Mouse (Mus musculus) adrenal gland, postnatal 10 days (tissue): ENCODE measurements around the gene Lsamp. TPM values are rescaled to one million over a fixed set of nuclear protein-coding genes. Genes with fewer than 3 reads are reported as not detected.

Source experiments
- DNase-seq: peaks from one replicate; pipeline ENCODE4 v3.0.0; 2021; ENCODE audit warnings: mixed read lengths
- total RNA-seq, 2 experiments: library from RNA; stranded (reverse); gene quantifications; 2 replicates each; pipeline ENCODE4 v1.2.3; 2021

The Lsamp gene
- total RNA-seq, 2 experiments from 2014 or later, result 4.9 to 10.3 TPM

GRCm38 (mm10) chr16:40271859-40272258 is 287.7 kb downstream of the Lsamp start:
- DNase-seq, result no peak

- DNase-seq, result no peak
Observed at GRCm38 (mm10) chr16:40290132-40290531, 306.0 kb downstream of the Lsamp start.

- no peak for DNase-seq
Observed at GRCm38 (mm10) chr16:40294296-40294882, 310.2 kb downstream of the Lsamp start.

DNA sequence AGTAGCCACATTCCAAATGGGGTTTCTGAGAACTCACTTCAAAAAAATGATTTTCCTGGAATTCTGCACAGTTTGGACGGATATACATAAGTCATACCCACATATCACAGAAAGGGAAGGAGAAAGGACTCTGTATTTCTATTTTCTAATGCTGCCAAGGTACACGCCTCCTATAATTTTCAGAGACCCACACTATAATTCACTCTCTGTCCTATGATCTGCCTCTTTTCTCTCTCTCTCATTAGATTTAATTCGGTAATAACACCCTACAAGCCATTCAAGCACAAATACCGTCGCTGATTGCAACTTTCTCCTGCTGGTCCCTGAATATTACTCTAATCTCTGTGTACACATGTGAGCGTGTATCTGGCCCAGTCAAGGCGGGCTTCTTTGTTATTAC is 311.1 kb downstream of the Lsamp start:
- no peak for DNase-seq

- no peak for DNase-seq
Observed at GRCm38 (mm10) chr16:40307666-40308065, 323.5 kb downstream of the Lsamp start.

DNA sequence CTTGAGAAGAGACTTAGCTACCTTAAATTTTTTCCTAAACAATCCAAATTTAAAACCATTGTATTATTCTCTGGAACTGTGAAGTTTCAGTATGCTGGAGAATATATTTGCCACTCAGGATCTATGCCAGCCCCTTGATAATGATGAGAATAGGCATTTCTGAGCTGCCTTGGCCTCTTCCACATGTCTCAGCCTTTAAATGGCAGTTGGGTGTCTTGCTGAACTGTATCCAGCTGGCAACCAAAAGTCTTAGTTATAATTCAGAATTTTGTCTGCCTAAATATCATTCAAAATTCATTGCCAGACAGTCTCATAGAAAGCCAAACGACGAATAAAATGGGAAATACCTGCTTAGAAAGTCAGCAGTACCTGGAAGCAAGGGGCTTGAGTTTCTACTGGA is 332.0 kb downstream of the Lsamp start:
- DNase-seq, result no peak

DNA sequence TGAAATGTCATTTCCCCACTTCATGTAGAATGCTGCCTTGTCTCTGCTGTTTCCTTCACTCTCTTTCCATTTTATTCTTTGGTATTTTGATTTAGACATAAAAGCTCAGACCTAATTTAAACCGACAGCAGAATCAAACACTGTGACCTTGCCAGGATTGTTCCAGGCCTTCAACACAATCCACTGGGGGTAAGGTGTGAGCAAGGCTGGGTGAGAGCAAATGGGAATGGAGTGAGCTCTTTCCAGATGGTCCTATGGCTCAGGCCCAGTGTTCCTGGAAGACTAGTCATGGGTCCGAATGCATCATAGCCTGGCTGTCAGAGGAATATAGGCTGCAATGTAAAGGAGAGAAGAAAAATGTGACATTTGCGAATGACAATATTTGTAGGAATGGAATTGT is 340.6 kb downstream of the Lsamp start:
- no peak for DNase-seq

- DNase-seq, result no peak
Observed at GRCm38 (mm10) chr16:40328249-40328820, 344.2 kb downstream of the Lsamp start.

- no peak for DNase-seq
Observed at GRCm38 (mm10) chr16:40369677-40370076, 385.5 kb downstream of the Lsamp start.

DNA sequence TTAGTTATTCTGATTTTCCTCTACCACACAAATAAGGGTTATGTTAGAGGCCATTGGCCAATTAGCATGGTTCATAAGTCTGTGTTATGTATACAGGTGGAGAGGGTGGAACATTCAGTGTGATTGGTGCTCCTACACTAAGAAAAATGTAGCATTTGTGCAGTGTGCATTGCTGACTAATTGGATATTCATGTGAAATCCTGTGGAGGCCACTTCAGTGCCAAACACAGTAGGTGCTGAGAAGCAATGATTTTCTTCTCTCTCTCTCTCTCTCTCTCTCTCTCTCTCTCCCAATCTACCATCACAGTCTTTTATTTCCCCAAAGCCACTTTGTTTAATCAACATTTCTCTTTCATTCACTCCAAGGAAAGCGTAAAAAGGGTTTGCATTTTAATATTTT is 387.1 kb downstream of the Lsamp start:
- no peak for DNase-seq

GRCm38 (mm10) chr16:40375314-40375713 is 391.2 kb downstream of the Lsamp start:
- no peak for DNase-seq

GRCm38 (mm10) chr16:40377129-40377799 is 393.1 kb downstream of the Lsamp start:
- no peak for DNase-seq

DNA sequence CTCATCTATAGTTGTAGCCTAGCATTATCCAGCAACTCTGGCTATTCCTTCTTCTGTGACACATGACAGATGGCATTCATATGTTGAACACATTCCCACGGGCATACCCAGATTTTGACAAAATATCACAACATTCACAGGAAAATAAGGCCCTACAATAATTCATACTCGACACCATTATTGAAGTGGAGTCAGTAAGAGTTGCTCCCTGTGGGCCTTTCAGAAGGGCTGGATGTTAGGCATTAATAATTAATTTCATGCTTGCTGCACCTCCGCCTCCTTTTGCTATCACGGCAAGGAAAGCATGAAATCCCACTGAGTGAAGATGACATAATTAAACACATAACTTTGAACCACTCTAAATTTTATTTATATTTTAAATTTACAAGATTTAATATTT is 407.9 kb downstream of the Lsamp start:
- no peak for DNase-seq

DNA sequence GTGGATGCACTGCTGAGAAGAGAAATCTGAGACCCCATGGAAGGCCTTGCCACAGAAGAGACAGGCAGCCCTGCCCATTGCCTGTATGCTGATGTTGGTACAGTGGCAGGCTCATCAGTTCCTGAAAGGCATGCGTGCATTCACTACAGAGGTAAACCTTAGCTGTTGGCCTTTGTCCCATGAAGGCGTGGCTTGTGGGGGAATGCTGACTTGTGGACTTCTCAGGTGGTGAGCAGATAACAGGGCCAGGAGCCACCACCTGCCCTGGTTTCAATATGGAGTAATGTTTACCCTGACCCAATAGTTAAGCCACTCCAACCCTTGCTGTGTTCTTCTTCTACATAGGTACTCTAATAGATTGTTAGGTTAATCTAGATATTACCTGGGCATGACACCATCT is 415.4 kb downstream of the Lsamp start:
- no peak for DNase-seq

DNA sequence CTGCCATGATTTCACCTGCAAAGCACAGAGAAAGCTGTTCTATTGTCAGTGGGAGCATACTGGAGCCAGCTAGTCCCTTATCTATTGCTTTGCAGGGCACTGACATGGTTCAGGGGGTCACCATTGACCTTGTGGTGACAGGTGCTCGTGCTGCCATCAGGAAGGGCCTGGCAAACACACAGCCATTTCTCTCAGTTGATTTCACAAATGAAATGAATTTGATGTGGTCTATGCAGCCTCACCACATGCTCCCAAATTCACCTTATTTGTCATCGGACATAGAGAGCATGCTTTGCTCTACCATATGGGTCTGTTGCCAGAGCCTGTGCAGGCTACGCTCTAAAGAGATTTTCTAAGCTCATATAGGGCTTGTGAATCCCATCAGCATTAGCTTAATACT is 450.1 kb downstream of the Lsamp start:
- no peak for DNase-seq

DNA sequence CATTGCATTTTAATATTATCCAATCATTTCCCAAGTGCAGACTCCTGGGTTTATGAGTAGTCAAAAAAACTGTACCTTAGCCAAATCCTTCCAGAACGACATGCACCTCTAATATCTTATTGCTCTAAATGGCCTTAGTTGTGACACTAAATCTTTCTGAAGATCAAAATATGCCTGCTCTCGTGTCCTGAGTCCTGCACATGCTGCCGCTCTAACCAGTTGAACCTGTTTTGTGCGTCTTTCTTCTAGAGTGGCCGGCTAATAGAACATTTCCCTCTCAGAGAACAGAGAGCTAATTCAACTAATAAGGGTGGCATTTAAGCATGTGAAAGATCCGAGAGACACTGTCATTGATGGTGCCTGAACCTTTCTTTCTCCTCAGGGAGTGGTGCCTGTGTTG is 452.3 kb downstream of the Lsamp start:
- no peak for DNase-seq

DNA sequence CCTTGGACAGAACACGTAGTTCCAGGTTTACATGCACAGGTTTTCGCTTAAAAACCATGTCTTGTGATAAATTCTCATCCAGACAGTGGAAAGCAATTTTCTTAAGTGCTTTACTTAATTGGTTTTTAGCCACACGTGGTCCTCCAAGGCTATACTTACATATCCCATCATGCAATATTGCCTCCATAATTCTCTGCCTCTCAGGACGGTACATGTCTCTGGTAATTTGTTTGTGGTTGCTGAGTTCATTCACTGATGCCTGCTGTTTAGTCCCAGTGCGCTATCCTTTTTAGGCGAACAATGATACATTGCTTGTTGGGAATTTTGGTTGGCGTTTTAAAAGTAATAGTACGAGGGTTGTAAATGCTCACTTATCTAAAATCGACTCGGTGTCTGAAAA is 453.7 kb downstream of the Lsamp start:
- DNase-seq, result no peak

DNA sequence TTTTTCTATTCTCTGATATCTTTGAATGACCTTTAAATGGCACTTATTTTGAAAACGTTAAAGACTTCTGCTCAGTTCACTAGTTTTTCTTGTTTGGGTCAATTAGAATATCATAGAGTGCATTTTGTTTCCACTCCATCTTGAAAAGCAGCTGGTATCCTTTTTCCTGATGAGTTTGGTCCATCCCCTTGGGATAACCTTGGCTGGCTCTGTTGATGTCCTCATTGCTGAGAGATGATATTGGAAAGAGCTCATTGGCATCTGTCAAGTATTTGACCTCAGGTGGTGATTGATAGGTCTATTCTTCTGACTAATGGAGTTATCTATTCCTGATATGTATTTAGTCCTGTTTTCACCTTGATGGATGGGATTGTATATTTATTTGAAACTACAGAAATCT is 454.7 kb downstream of the Lsamp start:
- DNase-seq, result no peak

GRCm38 (mm10) chr16:40446587-40446986 is 462.4 kb downstream of the Lsamp start:
- DNase-seq, result no peak

- no peak for DNase-seq
Observed at GRCm38 (mm10) chr16:40463411-40464058, 479.4 kb downstream of the Lsamp start.

- DNase-seq, result peak; percentile 39
Observed at GRCm38 (mm10) chr16:40466596-40466995, 482.4 kb downstream of the Lsamp start.

DNA sequence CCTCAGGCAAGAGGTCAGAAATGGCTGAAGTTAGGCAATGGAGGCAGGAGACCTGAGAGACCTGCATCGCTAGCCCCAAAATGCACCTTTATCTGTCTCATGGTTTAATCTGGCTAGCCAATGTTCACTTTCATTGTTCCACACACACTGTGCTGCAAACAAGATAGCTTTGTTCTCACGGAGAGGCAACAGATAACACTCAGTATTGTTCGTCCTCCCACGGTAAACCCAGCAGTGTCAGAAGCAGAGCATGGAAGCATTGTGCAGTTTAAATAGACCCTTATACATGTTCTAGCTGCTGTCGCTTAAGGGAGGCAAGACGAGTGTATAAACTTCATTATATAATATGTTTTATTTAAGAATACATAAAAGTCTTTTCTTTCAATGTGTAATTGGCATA is 486.8 kb downstream of the Lsamp start:
- no peak for DNase-seq

- DNase-seq, result no peak
Observed at GRCm38 (mm10) chr16:40471967-40472366, 487.8 kb downstream of the Lsamp start.

DNA sequence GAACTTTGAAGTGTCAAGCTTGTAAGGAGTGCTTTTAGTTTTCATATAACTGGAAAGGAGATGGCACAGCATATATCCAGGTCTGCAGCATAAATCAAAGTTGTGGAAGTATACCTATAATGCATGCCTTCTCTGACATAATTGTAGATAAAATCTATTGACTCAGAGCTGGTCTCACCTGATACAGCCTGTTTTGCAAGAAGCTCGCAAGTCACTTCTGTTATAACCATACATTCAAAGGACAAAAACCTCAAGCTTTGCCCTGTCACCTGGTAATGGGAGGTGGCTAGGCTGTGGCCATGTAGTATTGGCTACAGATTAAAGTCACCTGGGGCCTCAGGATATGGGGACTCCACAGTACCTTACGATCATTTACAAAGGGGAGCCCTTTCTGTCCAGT is 507.4 kb downstream of the Lsamp start:
- no peak for DNase-seq
